Mouse (Mus musculus): ENCODE data around the gene Arhgap15.

The Arhgap15 gene

DNA sequence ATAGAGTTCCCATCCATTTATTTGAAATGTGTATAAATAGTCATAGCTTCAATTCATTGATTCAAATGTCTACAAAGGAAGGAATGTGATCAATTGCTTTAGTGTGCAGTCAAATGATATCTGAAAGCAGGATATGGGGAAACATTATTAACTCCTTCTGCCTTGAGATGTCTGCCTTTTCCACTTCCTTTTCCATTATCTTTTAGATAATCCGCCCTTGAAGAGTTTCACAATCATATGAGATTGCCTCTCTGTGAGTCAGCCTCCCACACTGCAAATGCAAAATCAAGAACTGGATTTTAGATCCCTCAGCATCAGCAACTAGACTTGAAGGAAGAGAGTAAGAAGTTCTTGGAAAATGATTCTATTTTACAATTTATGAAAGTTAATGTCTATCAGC lies 276.1 kb downstream of the Arhgap15 start:
- in situ Hi-C loops (cut with MboI; ENCODE audit: unreplicated experiment in 2 of 2), result no loop called here

- in situ Hi-C loops (cut with MboI; ENCODE audit: unreplicated experiment in 2 of 2), result no loop called here
Observed at GRCm38 (mm10) chr2:44029035-44029715, 280.6 kb downstream of the Arhgap15 start.

GRCm38 (mm10) chr2:44029865-44030264 lies 281.2 kb downstream of the Arhgap15 start:
- in situ Hi-C loops (cut with MboI; ENCODE audit: unreplicated experiment in 2 of 2), result no loop called here

DNA sequence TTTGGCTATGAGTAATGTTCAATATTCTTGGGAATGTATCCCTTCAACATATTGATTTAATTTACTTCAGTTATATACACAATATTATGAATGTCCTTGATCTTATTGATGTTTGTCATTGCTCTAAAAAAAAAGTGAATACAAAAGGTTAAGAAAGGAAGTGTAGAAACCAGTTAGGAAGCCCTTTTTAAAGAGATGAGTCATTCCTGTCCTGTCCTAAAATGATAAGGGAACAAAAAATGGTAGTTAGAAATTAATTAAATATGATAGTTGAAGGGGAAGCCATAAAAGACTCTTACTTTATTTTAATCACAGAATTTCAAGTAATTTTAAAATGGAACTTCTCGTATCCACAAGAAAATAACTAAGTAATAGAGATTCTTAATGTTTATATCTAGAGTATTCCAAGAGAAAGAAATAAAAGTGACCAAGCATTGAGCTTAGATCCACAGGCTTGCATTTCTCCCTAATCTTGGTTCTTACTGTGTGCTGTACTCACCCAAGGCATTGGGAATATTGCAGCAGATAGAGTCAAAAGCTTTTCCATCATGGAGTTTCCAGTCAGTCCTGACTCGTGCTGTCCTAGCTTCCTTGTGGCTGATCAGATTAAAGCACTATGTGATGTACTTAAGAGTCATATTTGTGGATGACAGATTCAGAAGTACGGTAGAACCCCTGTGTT lies 291.0 kb downstream of the Arhgap15 start:
- in situ Hi-C loops (cut with MboI; ENCODE audit: unreplicated experiment in 2 of 2), result no loop called here

DNA sequence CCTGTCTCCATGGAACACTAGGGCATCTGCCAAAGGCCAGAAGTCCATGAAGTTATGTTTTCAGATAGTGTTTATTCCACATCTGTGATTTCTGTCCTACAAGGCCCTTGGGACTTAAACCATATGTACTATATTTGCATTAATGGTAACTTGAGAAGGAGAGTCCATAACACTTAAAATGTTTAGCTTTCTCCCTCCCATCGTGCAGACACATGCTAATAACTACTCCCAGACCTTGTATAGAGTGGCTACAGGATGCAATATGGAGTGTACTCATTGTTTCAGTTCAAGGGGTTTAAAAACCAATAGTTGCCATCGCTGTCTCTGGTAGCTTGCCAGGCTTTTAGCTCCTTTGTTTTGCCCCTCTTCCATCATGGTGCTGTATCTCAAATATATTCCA lies 295.5 kb downstream of the Arhgap15 start:
- in situ Hi-C loops (cut with MboI; ENCODE audit: unreplicated experiment in 2 of 2), result no loop called here

DNA sequence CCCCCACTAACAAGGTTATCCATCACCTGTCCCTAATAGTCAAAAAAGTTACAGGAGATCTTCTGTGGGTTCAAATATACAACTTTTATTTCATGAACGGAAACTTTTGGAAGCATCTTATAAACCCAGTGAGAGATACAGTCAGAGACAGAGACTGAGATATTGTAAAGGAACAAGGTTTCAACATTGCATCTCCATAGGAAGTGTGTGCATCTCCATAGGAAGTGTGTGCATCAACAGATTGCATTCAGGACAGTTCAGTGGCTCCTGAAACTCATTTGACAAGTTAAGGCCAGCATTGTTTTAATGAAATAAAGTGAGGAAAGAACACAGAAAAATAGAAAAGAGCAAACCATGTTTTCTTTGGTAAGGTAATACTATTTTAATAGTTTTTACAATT lies 296.0 kb downstream of the Arhgap15 start:
- in situ Hi-C loops (cut with MboI; ENCODE audit: unreplicated experiment in 2 of 2), result no loop called here

- in situ Hi-C loops (cut with MboI; ENCODE audit: unreplicated experiment in 2 of 2), result no loop called here
Observed at GRCm38 (mm10) chr2:44045231-44045630, 296.6 kb downstream of the Arhgap15 start.

GRCm38 (mm10) chr2:44060306-44060705 lies 311.7 kb downstream of the Arhgap15 start:
- in situ Hi-C loops (cut with MboI; ENCODE audit: unreplicated experiment in 2 of 2), result no loop called here

- in situ Hi-C loops (cut with MboI; ENCODE audit: unreplicated experiment in 2 of 2), result no loop called here
Observed at GRCm38 (mm10) chr2:44060716-44061115, 312.1 kb downstream of the Arhgap15 start.

GRCm38 (mm10) chr2:44065067-44065466 lies 316.4 kb downstream of the Arhgap15 start:
- in situ Hi-C loops (cut with MboI; ENCODE audit: unreplicated experiment in 2 of 2), result no loop called here

- in situ Hi-C loops (cut with MboI; ENCODE audit: unreplicated experiment in 2 of 2), result no loop called here
Observed at GRCm38 (mm10) chr2:44068151-44068840, 319.7 kb downstream of the Arhgap15 start.

DNA sequence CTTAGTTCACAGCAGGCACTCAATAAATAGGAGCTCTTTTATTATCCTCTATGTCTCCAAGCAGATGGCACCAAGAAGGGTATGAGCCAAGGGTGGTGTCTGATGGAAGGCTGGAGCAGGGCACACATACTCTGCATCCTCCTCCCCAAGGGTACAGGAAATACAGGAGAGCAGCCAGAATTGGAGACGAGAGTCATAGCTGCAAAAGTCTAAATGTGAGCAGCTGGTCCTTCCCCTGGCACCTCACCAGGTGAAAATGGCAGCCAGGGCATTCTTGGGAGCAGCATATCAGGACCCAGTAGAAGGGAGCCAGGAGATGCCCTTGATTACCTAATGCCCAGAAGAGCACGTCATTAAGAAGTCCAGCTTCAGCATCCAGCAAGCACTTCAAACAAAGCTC lies 320.3 kb downstream of the Arhgap15 start:
- in situ Hi-C loops (cut with MboI; ENCODE audit: unreplicated experiment in 2 of 2), result no loop called here

DNA sequence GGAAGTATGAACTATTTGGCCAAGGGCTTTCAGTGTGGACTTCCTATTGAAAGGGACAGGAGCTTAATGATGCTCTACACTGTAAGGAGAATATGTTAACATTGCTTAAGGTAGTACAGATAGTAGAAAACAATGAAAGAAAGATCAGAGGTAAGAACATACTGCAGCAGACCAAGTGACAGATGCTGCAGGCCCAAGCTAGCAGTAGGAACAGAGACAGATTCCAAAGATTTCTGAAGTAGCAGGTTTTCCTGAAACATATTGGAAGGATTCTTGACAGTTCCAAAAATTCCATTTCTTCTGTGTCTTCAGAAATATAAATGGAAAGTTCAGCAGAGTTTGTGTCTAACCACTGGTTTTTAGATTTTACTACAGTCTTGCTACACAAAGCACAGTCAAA lies 327.9 kb downstream of the Arhgap15 start:
- in situ Hi-C loops (cut with MboI; ENCODE audit: unreplicated experiment in 2 of 2), result no loop called here

- in situ Hi-C loops (cut with MboI; ENCODE audit: unreplicated experiment in 2 of 2), result no loop called here
Observed at GRCm38 (mm10) chr2:44080530-44080929, 331.9 kb downstream of the Arhgap15 start.

GRCm38 (mm10) chr2:44081241-44081640 lies 332.6 kb downstream of the Arhgap15 start:
- in situ Hi-C loops (cut with MboI; ENCODE audit: unreplicated experiment in 2 of 2), result no loop called here

GRCm38 (mm10) chr2:44084471-44084870 lies 335.8 kb downstream of the Arhgap15 start:
- in situ Hi-C loops (cut with MboI; ENCODE audit: unreplicated experiment in 2 of 2), result no loop called here

GRCm38 (mm10) chr2:44086403-44087056 lies 337.9 kb downstream of the Arhgap15 start:
- in situ Hi-C loops (cut with MboI; ENCODE audit: unreplicated experiment in 2 of 2), result no loop called here

DNA sequence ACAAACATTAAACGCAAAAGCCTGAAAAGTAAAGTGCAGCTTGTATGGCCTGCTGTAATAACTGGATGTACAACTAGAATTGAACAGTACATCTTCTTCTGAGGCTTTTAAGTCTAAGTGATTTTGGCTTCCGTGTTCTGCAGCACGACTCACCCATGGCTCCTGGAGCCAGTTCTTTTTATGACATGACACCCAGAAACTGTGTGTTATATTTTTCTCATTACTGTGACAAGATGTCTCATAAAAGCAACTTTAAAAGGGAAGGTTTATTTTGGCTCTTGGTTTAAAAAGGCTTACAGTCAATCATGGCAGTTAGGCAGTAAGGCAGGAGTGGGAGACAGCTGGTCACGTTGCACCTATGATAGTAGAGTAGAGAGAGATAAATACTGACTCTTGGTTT lies 349.9 kb downstream of the Arhgap15 start:
- in situ Hi-C loops (cut with MboI; ENCODE audit: unreplicated experiment in 2 of 2), result no loop called here

GRCm38 (mm10) chr2:44102351-44102750 lies 353.7 kb downstream of the Arhgap15 start:
- in situ Hi-C loops (cut with MboI; ENCODE audit: unreplicated experiment in 2 of 2), result no loop called here

GRCm38 (mm10) chr2:44103321-44103720 lies 354.7 kb downstream of the Arhgap15 start:
- in situ Hi-C loops (cut with MboI; ENCODE audit: unreplicated experiment in 2 of 2), result no loop called here

DNA sequence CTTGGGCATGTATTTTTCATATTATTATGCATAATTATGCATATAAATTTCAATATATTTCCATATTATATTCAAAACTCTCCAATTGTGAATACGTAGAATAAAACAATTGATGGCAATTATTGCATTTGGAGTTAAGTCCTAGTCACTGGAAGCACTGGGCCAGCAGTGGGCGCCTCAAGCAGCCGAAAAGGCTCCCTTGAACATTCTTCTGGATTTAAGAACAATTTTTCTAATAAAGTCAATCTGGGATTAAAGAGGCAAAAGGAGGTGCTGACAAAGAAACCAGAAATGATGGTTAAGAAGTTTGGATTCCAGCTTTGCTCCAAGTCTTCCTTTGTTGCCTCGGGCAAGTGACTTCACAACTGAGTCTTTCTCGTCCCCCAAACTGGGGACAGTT lies 355.1 kb downstream of the Arhgap15 start:
- in situ Hi-C loops (cut with MboI; ENCODE audit: unreplicated experiment in 2 of 2), result no loop called here

Measured in v-Abl transformed pro-B cells (cell line).